In the genomic region with DNA sequence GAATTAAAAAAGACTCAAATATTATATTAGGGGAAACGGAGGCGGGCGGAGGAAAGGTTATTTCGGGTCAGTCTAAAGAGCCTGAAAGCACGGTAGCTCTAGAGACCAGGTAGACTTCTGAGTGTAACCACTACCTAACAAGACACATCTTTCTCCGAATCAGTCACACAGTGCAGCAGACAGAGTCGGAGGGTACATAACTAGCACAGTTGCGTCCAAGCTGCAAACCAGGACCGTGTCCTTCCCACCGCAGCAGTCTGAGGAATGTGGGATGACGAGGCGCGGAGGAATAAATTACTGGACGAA, we compare ENCODE assay signal across 7 mouse cellular contexts. TPM values are rescaled to one million over a fixed set of nuclear protein-coding genes. Genes with fewer than 3 reads are reported as not detected.
DNase-seq lines count a peak whose midpoint lies in the region; ATAC-seq and TF ChIP-seq lines count a peak whose summit lies in the region.

No protein-coding gene starts in this region.

- 14% methylated on average over 14 of the region's 14 CpGs for WGBS in lung, embryonic 15.5 days
- WGBS in forebrain, embryonic 11.5 days, result 20% methylated on average over 14 of the region's 14 CpGs
- 19% methylated on average over 14 of the region's 14 CpGs for WGBS in limb, embryonic 14.5 days
- 6% methylated on average over 14 of the region's 14 CpGs for WGBS in small intestine, adult 2 months

- DNase-seq in lung, adult 18-20 months, result no peak
- no peak for DNase-seq in forebrain, embryonic 11.5 days (ENCODE audit: low spot score)
- no peak for DNase-seq in limb, embryonic 14.5 days (ENCODE audit: low spot score)
- no peak for DNase-seq in right cerebral cortex, postnatal 25 days
- DNase-seq in thymus, postnatal 36 days, result no peak

- no peaks in the 10 kb centered on the region for H3K27me3 ChIP-seq in lung, embryonic 15.5 days
- no peaks in the 10 kb centered on the region for H3K27me3 ChIP-seq in forebrain, embryonic 11.5 days (ENCODE audit: control insufficient read depth, insufficient read depth, low read length)
- H3K27me3 ChIP-seq in limb, embryonic 14.5 days (ENCODE audit: control insufficient read depth, insufficient read depth, low read length), result no peaks in the 10 kb centered on the region
- no peaks in the 10 kb centered on the region for H3K27me3 ChIP-seq in small intestine, adult 2 months (ENCODE audit: control insufficient read depth, insufficient read depth, low read length)

- peaks cover 15% of the 10 kb centered on the region for H3K4me1 ChIP-seq in lung, embryonic 15.5 days
- H3K4me1 ChIP-seq in forebrain, embryonic 11.5 days (replicated peaks; ENCODE audit: control insufficient read depth, insufficient read depth, low read length), result no peaks in the 10 kb centered on the region; the same call in 1 of the 2 replicates
- H3K4me1 ChIP-seq in limb, embryonic 14.5 days (ENCODE audit: control insufficient read depth, insufficient read depth, low read length), result no peaks in the 10 kb centered on the region; the same call in 1 of the 2 replicates
- H3K4me1 ChIP-seq in small intestine, adult 2 months (ENCODE audit: control insufficient read depth, insufficient read depth, insufficient read length, low read length), result peaks cover 8% of the 10 kb centered on the region; the same call in 1 of the 2 replicates

- no peak for TF ChIP-seq POLR2A in limb, embryonic 14.5 days (IDR thresholded peaks at IDR 0.05; ENCODE audit: borderline replicate concordance, extremely low read depth, insufficient read depth, insufficient read length)
- TF ChIP-seq POLR2A in small intestine, adult 2 months (IDR thresholded peaks at IDR 0.05; ENCODE audit: low read depth, low read length), result no peak

- H3K4me3 ChIP-seq in lung, embryonic 15.5 days, result peak overlapping the region; percentile 92
- peak overlapping the region; percentile 94 for H3K4me3 ChIP-seq in forebrain, embryonic 11.5 days (ENCODE audit: low read depth, low read length)
- H3K4me3 ChIP-seq in limb, embryonic 14.5 days (replicated peaks; ENCODE audit: low read length), result peak overlapping the region; percentile 94
- H3K4me3 ChIP-seq in small intestine, adult 2 months (ENCODE audit: low read depth, low read length), result peak overlapping the region; percentile 85

- peak; percentile 51; the same call in 1 of the 2 replicates for ATAC-seq in lung, embryonic 15.5 days (ENCODE audit: borderline replicate concordance, extremely low read depth, low FRiP score, low TSS enrichment)
- ATAC-seq in forebrain, embryonic 11.5 days (replicated peaks; ENCODE audit: low FRiP score), result peak; percentile 42; the same call in 1 of the 2 replicates
- peak; percentile 35; the same call in 1 of the 2 replicates for ATAC-seq in limb, embryonic 14.5 days (ENCODE audit: low FRiP score, low read depth)

- H3K4me2 ChIP-seq in lung, embryonic 15.5 days, result peak overlapping the region; percentile 73
- peak overlapping the region; percentile 85 for H3K4me2 ChIP-seq in forebrain, embryonic 11.5 days (ENCODE audit: low read depth, low read length, severe bottlenecking)
- H3K4me2 ChIP-seq in limb, embryonic 14.5 days (replicated peaks; ENCODE audit: low read depth, low read length, severe bottlenecking), result peak overlapping the region; percentile 91

- TF ChIP-seq CTCF in small intestine, adult 2 months (IDR thresholded peaks at IDR 0.05; ENCODE audit: extremely low read depth, insufficient read length, insufficient replicate concordance, low read depth, low read length), result no peak

- peak overlapping the region; percentile 88 for H3K9ac ChIP-seq in lung, embryonic 15.5 days
- peak overlapping the region; percentile 87 for H3K9ac ChIP-seq in forebrain, embryonic 11.5 days (ENCODE audit: low read length)
- H3K9ac ChIP-seq in limb, embryonic 14.5 days (ENCODE audit: low read depth, low read length, severe bottlenecking), result peak overlapping the region; percentile 86

- H3K36me3 ChIP-seq in lung, embryonic 15.5 days, result no peaks in the 10 kb centered on the region
- no peaks in the 10 kb centered on the region for H3K36me3 ChIP-seq in forebrain, embryonic 11.5 days (ENCODE audit: control insufficient read depth, insufficient read depth, low read length)
- H3K36me3 ChIP-seq in limb, embryonic 14.5 days (ENCODE audit: control insufficient read depth, insufficient read depth, low read length), result 0 out of 2 replicates have a peak, but pooled peaks cover 4% of the 10 kb centered on the region
- no peaks in the 10 kb centered on the region for H3K36me3 ChIP-seq in small intestine, adult 2 months (ENCODE audit: control insufficient read depth, insufficient read depth, low read length)

- peak overlapping the region; percentile 75 for H3K27ac ChIP-seq in lung, embryonic 15.5 days
- peak overlapping the region; percentile 41; the same call in 1 of the 2 replicates for H3K27ac ChIP-seq in forebrain, embryonic 11.5 days (ENCODE audit: low read depth, low read length)
- peak overlapping the region; percentile 76 for H3K27ac ChIP-seq in limb, embryonic 14.5 days (replicated peaks; ENCODE audit: low read depth, low read length)
- H3K27ac ChIP-seq in small intestine, adult 2 months (ENCODE audit: insufficient read depth, low read depth, low read length), result peak overlapping the region; percentile 88

- H3K9me3 ChIP-seq in lung, embryonic 15.5 days, result no peaks in the 10 kb centered on the region
- H3K9me3 ChIP-seq in forebrain, embryonic 11.5 days (ENCODE audit: control insufficient read depth, low read length), result no peaks in the 10 kb centered on the region
- H3K9me3 ChIP-seq in limb, embryonic 14.5 days (ENCODE audit: control insufficient read depth, low read length), result no peaks in the 10 kb centered on the region

RNA-seq across cellular contexts. Expression of gene Cyb5d2, which starts 0.8 kb away (rescaled TPM):
- 4.9 and 6.3 TPM in 2 replicates for polyA plus RNA-seq in lung, embryonic 15.5 days (2015; fragmentation: Nextera tagmentation; extraction: Ambion mirVana)
- polyA plus RNA-seq in forebrain, embryonic 11.5 days (2014; fragmentation: Nextera tagmentation; extraction: Ambion mirVana), result 3.8 and 5.6 TPM in 2 replicates
- 4.5 and 5.2 TPM in 2 replicates for polyA plus RNA-seq in limb, embryonic 14.5 days (2012; rRNA removed)
- 3.0 and 5.0 TPM in 2 replicates for polyA plus RNA-seq in limb, embryonic 14.5 days (2014; fragmentation: Nextera tagmentation; extraction: Ambion mirVana)
- polyA plus RNA-seq in small intestine, adult 2 months (2012; rRNA removed), result 2.1 and 5.5 TPM in 2 replicates

RNA-seq across cellular contexts. Expression of gene Zzef1, which starts 0.9 kb away (rescaled TPM):
- 7.8 and 9.3 TPM in 2 replicates for polyA plus RNA-seq in lung, embryonic 15.5 days (2015; fragmentation: Nextera tagmentation; extraction: Ambion mirVana)
- polyA plus RNA-seq in forebrain, embryonic 11.5 days (2014; fragmentation: Nextera tagmentation; extraction: Ambion mirVana), result 10.6 and 11.0 TPM in 2 replicates
- 22.5 and 25.5 TPM in 2 replicates for polyA plus RNA-seq in limb, embryonic 14.5 days (2012; rRNA removed)
- 12.8 and 13.5 TPM in 2 replicates for polyA plus RNA-seq in limb, embryonic 14.5 days (2014; fragmentation: Nextera tagmentation; extraction: Ambion mirVana)
- polyA plus RNA-seq in small intestine, adult 2 months (2012; rRNA removed), result 36.2 and 104 TPM in 2 replicates
